Mouse (Mus musculus): ENCODE measurements around the gene Hdac9. TPM values are rescaled to one million over a fixed set of nuclear protein-coding genes. Genes with fewer than 3 reads are reported as not detected.

Hdac9 gene
- 7.7 and 7.9 TPM in 2 replicates for polyA plus RNA-seq (2012; rRNA removed)

DNA sequence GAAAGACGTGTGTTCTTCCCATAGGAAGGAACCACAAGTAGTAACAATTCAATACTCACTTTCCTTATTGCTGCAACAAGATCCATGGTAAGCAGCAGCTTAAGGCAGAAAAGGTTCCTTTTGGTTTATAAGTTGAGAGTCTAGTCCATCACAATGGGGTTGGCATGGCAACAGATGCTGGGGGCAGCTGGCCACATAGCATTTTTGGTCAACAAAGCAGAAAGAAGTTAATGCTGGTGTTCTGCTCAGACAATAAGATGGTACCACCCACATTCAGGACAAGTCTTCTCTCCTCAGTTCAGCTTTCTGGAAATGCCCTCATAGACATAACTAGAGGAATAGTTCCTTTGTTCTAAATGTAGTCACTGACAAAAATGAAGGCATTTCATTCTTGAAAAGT is at the start of gene Hdac9:
Gene Hdac9, minus strand, starts transcription at position 101 of the 400 bp plus-strand sequence.

Other genes with a start within 250 kb of the Hdac9 start
- gene Prps1l1, start 67.7 kb upstream of the Hdac9 start, polyA plus RNA-seq (2012; rRNA removed) = not detected in 2 replicates
- gene Snx13, start 130.1 kb upstream of the Hdac9 start, polyA plus RNA-seq (2012; rRNA removed) = 7.7 and 10.0 TPM in 2 replicates

All from central nervous system, embryonic 11.5 days (tissue).